Mouse (Mus musculus) lung, adult 2 months (tissue): ENCODE data around the gene Taf4.

Experiments
- CTCF ChIP-seq: fragments of 200-500 bp; IDR thresholded peaks from 2 replicates; pipeline ENCODE4 v1.5.1; 2011; ENCODE audit warnings: mild to moderate bottlenecking, low read length, control low read depth; ENCODE audit not compliant: insufficient read depth
- POLR2A ChIP-seq: fragments of 200-500 bp; IDR thresholded peaks from 2 replicates; pipeline ENCODE4 v1.6.1; 2011; ENCODE audit warnings: low read depth, mild to moderate bottlenecking, control low read depth, low read length, borderline replicate concordance; ENCODE audit errors: extremely low read depth

DNA sequence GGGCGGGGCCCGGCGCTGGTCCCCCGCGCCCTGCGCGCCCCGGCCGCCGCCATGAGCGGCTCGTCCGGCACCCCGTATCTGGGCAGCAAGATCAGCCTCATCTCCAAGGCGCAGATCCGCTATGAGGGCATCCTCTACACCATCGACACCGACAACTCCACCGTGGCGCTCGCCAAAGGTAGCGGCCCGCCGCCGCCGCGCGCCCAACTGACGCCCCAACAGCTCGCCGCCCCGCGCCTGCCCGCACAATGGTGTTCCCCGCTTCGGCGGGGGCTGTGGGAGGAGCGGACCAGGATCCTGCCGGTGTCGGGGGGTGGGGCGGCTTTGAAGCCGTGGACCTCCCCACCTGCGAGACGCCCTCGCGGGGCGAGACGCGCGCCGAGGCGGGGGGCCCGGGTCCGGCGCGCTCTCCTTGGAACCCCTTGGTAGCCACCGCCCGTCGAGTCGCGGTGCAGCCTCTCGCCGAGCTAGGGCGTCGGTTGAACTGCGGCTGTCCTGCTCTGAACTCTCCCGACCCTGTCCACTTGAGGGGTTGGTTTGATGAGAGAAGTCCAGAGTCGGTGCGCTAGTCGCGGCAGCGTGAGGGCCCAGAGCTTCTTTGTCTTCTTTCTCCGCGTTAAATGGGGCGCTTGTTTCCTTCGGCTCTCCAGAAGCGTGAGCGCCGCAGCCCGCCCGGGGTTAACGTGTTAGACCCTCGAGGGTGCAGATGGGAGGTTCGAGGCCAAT lies 48.9 kb upstream of the Taf4 start:
- TF ChIP-seq POLR2A (no peak), CTCF (no peak)
